Mouse (Mus musculus): ENCODE results near the gene Macrod2.

DNA sequence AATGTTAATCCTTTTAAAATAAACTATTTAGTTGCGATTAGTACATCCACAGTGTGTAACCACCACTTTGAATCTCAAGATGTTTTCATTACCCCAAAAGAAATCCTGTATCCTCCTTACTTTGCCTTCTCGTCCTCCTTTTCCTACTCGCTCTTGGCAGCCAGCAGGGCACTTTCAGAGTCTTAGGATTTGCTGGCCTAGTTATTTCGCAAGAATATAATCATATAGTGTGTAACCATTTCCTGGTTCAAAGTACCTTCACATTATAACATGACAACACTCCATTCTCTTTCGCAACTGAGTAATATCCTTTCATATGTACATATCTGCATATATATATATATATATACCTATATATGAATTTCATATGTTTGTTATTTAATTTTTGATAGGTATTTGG lies 298.7 kb downstream of the Macrod2 start:
- TF ChIP-seq EP300 (IDR thresholded peaks at IDR 0.05; ENCODE audit: low read depth) (no peak), CTCF (IDR thresholded peaks at IDR 0.05; ENCODE audit: low read depth) (no peak)
